Mouse (Mus musculus) layer of hippocampus, postnatal 36 days (tissue): ENCODE measurements around the gene Hpcal4. TPM values are rescaled to one million over a fixed set of nuclear protein-coding genes. Genes with fewer than 3 reads are reported as not detected.

Experiments used
- DNase-seq, 2 experiments: peaks; one replicate each; pipeline ENCODE4 v3.0.0; 2022
- total RNA-seq, 2 experiments: library from RNA; stranded (reverse); gene quantifications; 2 replicates each; pipeline ENCODE4 v1.2.3; 2021

The Hpcal4 gene
- total RNA-seq, 2 experiments from 2014 or later: 495 to 526 TPM

GRCm38 (mm10) chr4:123239361-123240203 lies 56.6 kb downstream of the Hpcal4 start:
- DNase-seq: no peak

Other genes with a start within 250 kb of the Hpcal4 start
- gene Mfsd2a, start 222.0 kb upstream of the Hpcal4 start, total RNA-seq: 10 to 100 TPM; 34.0 to 52.7 TPM
- 10 to 100 TPM; 32.9 to 35.0 TPM for gene Mycl, start 187.6 kb upstream of the Hpcal4 start, total RNA-seq
- 10 to 100 TPM; 23.5 to 26.0 TPM for gene Trit1, start 166.6 kb upstream of the Hpcal4 start, total RNA-seq
- under 1 TPM in 1 of 2 experiments, not detected in 1; 0.42 TPM for gene Bmp8b, start 78.1 kb upstream of the Hpcal4 start, total RNA-seq
- gene Oxct2b, start 67.0 kb upstream of the Hpcal4 start, total RNA-seq: not detected
- 10 to 100 TPM; 19.6 to 21.4 TPM for gene Ppie, start 43.3 kb upstream of the Hpcal4 start, total RNA-seq
- 10 to 100 TPM; 13.4 to 14.5 TPM for gene Nt5c1a, start 18.3 kb downstream of the Hpcal4 start, total RNA-seq
- 1 to 10 TPM; 2.3 to 2.9 TPM for gene Heyl, start 50.3 kb downstream of the Hpcal4 start, total RNA-seq
- gene Pabpc4, start 79.1 kb downstream of the Hpcal4 start, total RNA-seq: 10 to 100 TPM; 44.4 to 45.0 TPM
- gene Oxct2a, start 140.4 kb downstream of the Hpcal4 start, total RNA-seq: under 1 TPM in 1 of 2 experiments, not detected in 1; 0.20 TPM
- not detected for gene Bmp8a, start 160.0 kb downstream of the Hpcal4 start, total RNA-seq